Mouse (Mus musculus) adrenal gland, adult 18-20 months (tissue): ENCODE measurements around the gene Slx4ip. TPM values are rescaled to one million over a fixed set of nuclear protein-coding genes. Genes with fewer than 3 reads are reported as not detected.

Experiments used
- total RNA-seq, 2 experiments: library from RNA; stranded (reverse); gene quantifications; 1 replicate in 1 of 2; 2 replicates in 1 of 2; pipeline ENCODE4 v1.2.3; 2021

Slx4ip gene
- total RNA-seq, 2 experiments from 2014 or later, result 4.1 to 5.6 TPM

Other genes starting within 250 kb of the Slx4ip start
- 10 to 100 TPM; 34.0 to 56.6 TPM for gene Snap25, start 177.8 kb upstream of the Slx4ip start, total RNA-seq
- 10 to 100 TPM in 1 of 2 experiments, 1 to 10 TPM in 1; 9.8 to 12.9 TPM for gene AL731706.2, start 5.5 kb upstream of the Slx4ip start, total RNA-seq
- gene AL731706.1, start 171 bp downstream of the Slx4ip start, total RNA-seq, result 10 to 100 TPM; 20.9 to 26.7 TPM
- 10 to 100 TPM; 15.9 to 18.6 TPM for gene Mkks, start 171 bp downstream of the Slx4ip start, total RNA-seq
- 10 to 100 TPM; 11.3 to 11.9 TPM for gene Jag1, start 225.4 kb downstream of the Slx4ip start, total RNA-seq